Mouse (Mus musculus) heart, postnatal 0 days (tissue): ENCODE data around the gene Rnf212. TPM values are rescaled to one million over a fixed set of nuclear protein-coding genes. Genes with fewer than 3 reads are reported as not detected.
A peak's percentile ranks its signal among the peaks of the same experiment; 100 is the strongest.

ENCODE experiments used
- ATAC-seq: fragments of 200-750 bp; cut with Nextera tagmentation; 2 replicates; pipeline ENCODE4 v1.8.0; 2017; ENCODE audit warnings: low read depth, moderate number of reproducible peaks, moderate library complexity; ENCODE audit not compliant: insufficient read depth
- DNase-seq: peaks from one replicate; pipeline ENCODE4 v3.0.0-alpha.2; 2016; ENCODE audit warnings: low spot score
- H3K27ac ChIP-seq: fragments of 300-500 bp; sonication (generic); 2 replicates; pipeline ENCODE4 v1.5.1; 2014; ENCODE audit warnings: low read depth, mild to moderate bottlenecking
- H3K27me3 ChIP-seq: fragments of 300-500 bp; sonication (generic); 2 replicates; pipeline ENCODE4 v1.6.1; 2014; ENCODE audit warnings: low read length, mixed read lengths; ENCODE audit not compliant: control insufficient read depth, insufficient read depth
- H3K36me3 ChIP-seq: fragments of 300-500 bp; sonication (generic); replicated peaks from 2 replicates; pipeline ENCODE4 v1.6.1; 2014; ENCODE audit warnings: low read length, mixed read lengths; ENCODE audit not compliant: control insufficient read depth, insufficient read depth
- H3K4me1 ChIP-seq: fragments of 300-500 bp; sonication (generic); 2 replicates; pipeline ENCODE4 v1.6.1; 2014; ENCODE audit warnings: antibody characterized with exemption; ENCODE audit not compliant: control insufficient read depth, insufficient read depth
- H3K4me2 ChIP-seq: fragments of 300-500 bp; sonication (generic); 2 replicates; pipeline ENCODE4 v1.6.1; 2014; ENCODE audit warnings: low read depth, mild to moderate bottlenecking, low read length, moderate library complexity
- H3K4me3 ChIP-seq: fragments of 300-500 bp; sonication (generic); 2 replicates; pipeline ENCODE4 v1.5.1; 2014; ENCODE audit warnings: low read depth, low read length
- H3K9ac ChIP-seq: fragments of 300-500 bp; sonication (generic); replicated peaks from 2 replicates; pipeline ENCODE4 v1.6.1; 2014; ENCODE audit warnings: low read depth, low read length, mixed read lengths
- H3K9me3 ChIP-seq: fragments of 300-500 bp; sonication (generic); replicated peaks from 2 replicates; pipeline ENCODE4 v1.6.1; 2016; ENCODE audit warnings: low read length; ENCODE audit not compliant: control insufficient read depth
- CTCF ChIP-seq: IDR thresholded peaks from 2 replicates; pipeline ENCODE4 v1.5.1; 2016; ENCODE audit warnings: antibody characterized with exemption, control low read depth, low read depth
- EP300 ChIP-seq: IDR thresholded peaks from 2 replicates; pipeline ENCODE4 v1.6.1; 2016; ENCODE audit warnings: antibody characterized with exemption, low read depth
- WGBS: fragments of 180-500 bp; shearing (Covaris S2); extraction: QIAGEN DNeasy Blood & Tissue Kit; methylation state at CpG from one replicate; pipeline ENCODE4 v1.1.7; 2014; 5-methylcytosine and 5-hydroxymethylcytosine counted together
- polyA plus RNA-seq: library from polyadenylated mRNA; unstranded; fragments of >200 nt; fragmentation: Nextera tagmentation; extraction: Ambion mirVana; gene quantifications from 2 replicates; pipeline ENCODE4 v1.2.1, GENCODE M21; 2015
- total RNA-seq: library from RNA; depleted of rRNA; stranded (reverse); fragments of >200 nt; gene quantifications from 2 replicates; pipeline ENCODE4 v1.2.3, GENCODE M21; 2014; ENCODE audit warnings: low replicate concordance; rRNA removed

The Rnf212 gene
- total and polyA plus RNA-seq, 2 experiments from 2014 or later, result not detected

DNA sequence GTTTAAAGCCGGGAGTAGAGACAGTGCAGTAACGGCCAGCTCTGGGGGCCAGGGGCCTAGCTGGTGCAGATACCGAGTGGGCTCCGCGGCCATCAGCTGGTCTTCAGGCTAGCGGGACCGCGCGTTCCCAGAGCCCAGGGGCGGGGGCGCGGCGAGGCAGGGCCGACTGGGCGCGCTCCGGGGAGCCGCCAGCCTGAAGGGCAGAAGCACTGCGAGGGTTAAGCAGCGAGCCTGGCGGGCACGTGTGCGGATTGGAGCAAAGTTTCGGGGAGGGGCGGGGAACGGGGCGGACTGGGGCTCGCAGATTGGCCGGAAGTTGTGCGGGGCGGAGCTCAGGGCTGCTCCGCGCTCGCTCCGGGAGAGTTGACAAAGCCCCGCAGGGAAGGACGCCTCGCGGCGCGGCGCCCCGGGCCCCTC, 80.9 kb downstream of the Rnf212 start:
- Histone ChIP-seq H3K27ac (no peak overlapping the region), H3K9me3 (no peaks in the 10 kb centered on the region), H3K36me3 (no peaks in the 10 kb centered on the region), H3K9ac (peak overlapping the region; percentile 71), H3K4me2 (peak overlapping the region; percentile 99), H3K27me3 (no peaks in the 10 kb centered on the region), H3K4me3 (peak overlapping the region; percentile 85), H3K4me1 (0 out of 2 replicates have a peak, but pooled peaks cover 6% of the 10 kb centered on the region)
- DNase-seq (peak; percentile 94), ATAC-seq (peak; percentile 96)
- WGBS, result 1% methylated on average over 40 of the region's 43 CpGs
- TF ChIP-seq CTCF, result no peak
- no peak for TF ChIP-seq EP300

GRCm38 (mm10) chr5:108692271-108692670, 82.5 kb downstream of the Rnf212 start, which contains the start of gene Fgfrl1:
TSS of gene Fgfrl1 (plus strand) at chr5:108692382.
- Histone ChIP-seq H3K4me3 (peak within 1 kb of the TSS; percentile 85), H3K9ac (no peak within 1 kb of the TSS), H3K27ac (no peak within 1 kb of the TSS), H3K9me3 (no peaks in the 10 kb centered on the region), H3K4me1 (0 out of 2 replicates have a peak, but pooled peaks cover 6% of the 10 kb centered on the region), H3K4me2 (peak within 1 kb of the TSS; percentile 99), H3K27me3 (no peaks in the 10 kb centered on the region), H3K36me3 (no peaks in the 10 kb centered on the region)
- WGBS, result 3% methylated on average over 16 of the region's 18 CpGs
- TF ChIP-seq EP300, result no peak
- peak; percentile 49 for TF ChIP-seq CTCF
- DNase-seq, result peak; percentile 19
- ATAC-seq, result no peak

DNA sequence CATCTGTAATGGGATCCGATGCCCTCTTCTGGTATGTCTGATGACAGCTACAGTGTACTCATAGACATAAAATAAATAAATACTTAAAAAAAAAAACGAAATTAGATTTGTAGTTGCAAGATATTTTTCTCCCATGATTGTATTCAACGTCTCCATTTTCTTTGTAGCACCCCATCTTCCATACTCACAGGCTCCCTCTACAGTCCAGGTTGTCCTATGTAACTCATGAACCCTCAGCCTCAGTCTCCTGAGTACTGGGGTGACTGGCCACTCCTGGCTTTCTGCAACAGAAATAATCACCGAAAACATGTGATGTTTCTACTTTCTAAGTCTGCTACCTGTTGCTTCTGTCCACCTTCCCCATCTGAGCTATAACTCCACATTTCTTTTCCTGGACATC, 83.6 kb downstream of the Rnf212 start:
- H3K9me3 ChIP-seq, result no peaks in the 10 kb centered on the region
- no peak; the same call in 1 of the 2 replicates for TF ChIP-seq CTCF
- no peak for TF ChIP-seq EP300
- H3K4me1 ChIP-seq, result 0 out of 2 replicates have a peak, but pooled peaks cover 6% of the 10 kb centered on the region
- H3K27ac ChIP-seq, result no peak overlapping the region
- no peaks in the 10 kb centered on the region for H3K27me3 ChIP-seq
- H3K9ac ChIP-seq, result no peak overlapping the region
- no peak for DNase-seq
- H3K4me3 ChIP-seq, result no peak overlapping the region
- WGBS, result 64% methylated on average over 4 of the region's 4 CpGs
- H3K4me2 ChIP-seq, result no peak overlapping the region
- no peak for ATAC-seq
- H3K36me3 ChIP-seq, result no peaks in the 10 kb centered on the region

DNA sequence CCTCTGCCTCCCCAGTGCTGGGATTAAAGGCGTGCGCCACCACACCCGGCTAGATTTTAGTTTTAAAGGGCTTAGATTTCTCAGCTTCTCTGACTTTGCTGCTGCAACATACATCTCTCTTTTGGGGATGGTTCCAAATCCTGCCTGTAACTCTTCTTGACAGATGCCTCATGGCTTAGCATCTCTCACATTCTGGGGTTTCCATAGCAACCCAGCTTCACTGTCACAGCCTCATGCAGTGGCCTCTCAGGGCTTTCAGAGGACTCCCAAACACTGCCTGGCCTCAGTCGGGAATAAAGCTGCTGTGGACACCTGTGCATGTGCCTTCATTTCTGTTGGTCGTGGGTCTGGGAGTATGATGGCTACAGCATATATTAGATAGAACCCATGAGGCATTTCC, 85.7 kb downstream of the Rnf212 start:
- Histone ChIP-seq H3K9ac (no peak overlapping the region), H3K27me3 (no peaks in the 10 kb centered on the region), H3K4me3 (no peak overlapping the region), H3K9me3 (no peaks in the 10 kb centered on the region), H3K27ac (no peak overlapping the region), H3K4me2 (no peak overlapping the region), H3K4me1 (0 out of 2 replicates have a peak, but pooled peaks cover 6% of the 10 kb centered on the region), H3K36me3 (no peaks in the 10 kb centered on the region)
- TF ChIP-seq CTCF (no peak), EP300 (no peak)
- ATAC-seq (no peak), DNase-seq (no peak)
- WGBS, result 76% methylated on average over 5 of the region's 5 CpGs

- 94% methylated on average over 6 of the region's 6 CpGs for WGBS
- Histone ChIP-seq H3K27me3 (no peaks in the 10 kb centered on the region), H3K4me3 (no peak overlapping the region), H3K9me3 (no peaks in the 10 kb centered on the region), H3K9ac (no peak overlapping the region), H3K4me2 (no peak overlapping the region), H3K36me3 (0 out of 2 replicates have a peak, but pooled peaks cover 18% of the 10 kb centered on the region), H3K27ac (no peak overlapping the region), H3K4me1 (peaks cover 10% of the 10 kb centered on the region)
- TF ChIP-seq EP300 (no peak), CTCF (no peak)
- ATAC-seq (no peak), DNase-seq (no peak)
Observed at GRCm38 (mm10) chr5:108680871-108681270, 93.9 kb downstream of the Rnf212 start.

GRCm38 (mm10) chr5:108679909-108680308, 94.9 kb downstream of the Rnf212 start:
- ATAC-seq (no peak), DNase-seq (no peak)
- peaks cover 10% of the 10 kb centered on the region for H3K4me1 ChIP-seq
- no peaks in the 10 kb centered on the region for H3K9me3 ChIP-seq
- no peak overlapping the region for H3K4me3 ChIP-seq
- H3K9ac ChIP-seq, result no peak overlapping the region
- WGBS, result 53% methylated on average over 3 of the region's 3 CpGs
- TF ChIP-seq CTCF, result peak; percentile 29
- TF ChIP-seq EP300, result no peak
- 0 out of 2 replicates have a peak, but pooled peaks cover 18% of the 10 kb centered on the region for H3K36me3 ChIP-seq
- no peak overlapping the region for H3K4me2 ChIP-seq
- H3K27ac ChIP-seq, result no peak overlapping the region
- H3K27me3 ChIP-seq, result no peaks in the 10 kb centered on the region

Other genes starting within 250 kb of the Rnf212 start
- 0.04 and 0.12 TPM in 2 replicates for gene Cplx1, start 225.0 kb downstream of the Rnf212 start, total RNA-seq
- gene Cplx1, start 225.0 kb downstream of the Rnf212 start, polyA plus RNA-seq, result 0.33 and 0.34 TPM in 2 replicates
- 29.4 and 48.9 TPM in 2 replicates for gene Gak, start 145.2 kb downstream of the Rnf212 start, total RNA-seq
- gene Gak, start 145.2 kb downstream of the Rnf212 start, polyA plus RNA-seq, result 13.4 and 15.0 TPM in 2 replicates
- 16.3 and 24.5 TPM in 2 replicates for gene Tmem175, start 145.2 kb downstream of the Rnf212 start, total RNA-seq
- gene Tmem175, start 145.2 kb downstream of the Rnf212 start, polyA plus RNA-seq, result 12.3 and 14.5 TPM in 2 replicates
- gene Idua, start 114.7 kb downstream of the Rnf212 start, total RNA-seq, result 8.9 and 25.6 TPM in 2 replicates
- 9.0 and 9.6 TPM in 2 replicates for gene Idua, start 114.7 kb downstream of the Rnf212 start, polyA plus RNA-seq
- 11.9 and 34.7 TPM in 2 replicates for gene Dgkq, start 105.3 kb downstream of the Rnf212 start, total RNA-seq
- 2.9 and 3.0 TPM in 2 replicates for gene Dgkq, start 105.3 kb downstream of the Rnf212 start, polyA plus RNA-seq
- gene Slc26a1, start 99.4 kb downstream of the Rnf212 start, total RNA-seq, result 0.08 TPM in 1 of 2 replicates, not detected in the other
- 0.11 and 0.23 TPM in 2 replicates for gene Slc26a1, start 99.4 kb downstream of the Rnf212 start, polyA plus RNA-seq
- 23.8 and 40.5 TPM in 2 replicates for gene Fgfrl1, start 82.6 kb downstream of the Rnf212 start, total RNA-seq
- 8.6 and 9.2 TPM in 2 replicates for gene Fgfrl1, start 82.6 kb downstream of the Rnf212 start, polyA plus RNA-seq
- gene Tmed11, start 20.4 kb upstream of the Rnf212 start, total RNA-seq, result not detected in 2 replicates
- not detected in 2 replicates for gene Tmed11, start 20.4 kb upstream of the Rnf212 start, polyA plus RNA-seq
- gene Vmn2r8, start 33.9 kb upstream of the Rnf212 start, total RNA-seq, result not detected in 2 replicates
- not detected in 2 replicates for gene Vmn2r8, start 33.9 kb upstream of the Rnf212 start, polyA plus RNA-seq
- gene Vmn2r9, start 77.6 kb upstream of the Rnf212 start, total RNA-seq, result not detected in 2 replicates
- gene Vmn2r9, start 77.6 kb upstream of the Rnf212 start, polyA plus RNA-seq, result not detected in 2 replicates
- not detected in 2 replicates for gene Vmn2r10, start 231.5 kb upstream of the Rnf212 start, total RNA-seq
- gene Vmn2r10, start 231.5 kb upstream of the Rnf212 start, polyA plus RNA-seq, result not detected in 2 replicates